Mouse (Mus musculus): ENCODE measurements around the gene Shank1.

DNA sequence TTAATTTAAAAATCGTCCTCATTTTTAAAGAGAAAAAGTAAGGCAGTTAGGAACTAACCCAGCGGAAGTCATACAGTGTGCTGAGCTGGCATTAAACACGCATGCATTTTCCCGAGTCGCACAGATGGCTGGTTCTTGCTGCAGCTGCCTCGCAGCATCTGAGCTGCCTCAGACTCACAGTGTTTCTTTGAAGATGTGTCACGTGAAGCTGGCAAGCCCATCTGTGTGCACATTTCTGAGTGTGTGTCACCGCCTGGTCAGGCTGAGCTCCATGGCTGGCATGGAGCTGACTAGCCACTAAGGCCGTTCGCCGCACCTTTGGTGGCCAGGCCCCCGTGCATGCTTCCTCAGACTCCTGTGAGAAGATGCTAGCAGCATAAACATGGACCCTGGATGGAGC is 72.5 kb downstream of the Shank1 start:
- TF ChIP-seq GATA1 (IDR thresholded peaks at IDR 0.05; ENCODE audit: borderline replicate concordance, low read length), result no peak
- TF ChIP-seq FLI1 (IDR thresholded peaks at IDR 0.05; ENCODE audit: low read length), result no peak
